Mouse (Mus musculus): ENCODE measurements at regions not wholly inside any gene's neighbourhood (a gene's known extent, or its start where the extent isn't known, plus 50 kb on each side); places are given as distances from the start of the nearest gene placed in this dataset.

GRCm38 (mm10) chr14:36651053-36651735, 317.4 kb downstream of the Ccser2 start:
- Histone ChIP-seq H3K9me3 (replicated peaks; ENCODE audit: control insufficient read depth, low read length) (no peaks in the 10 kb centered on the region), H3K9ac (replicated peaks; ENCODE audit: low read depth, low read length) (no peak overlapping the region), H3K27me3 (ENCODE audit: control insufficient read depth, insufficient read depth, low read length) (no peaks in the 10 kb centered on the region), H3K4me1 (ENCODE audit: control insufficient read depth, insufficient read depth) (peaks cover 28% of the 10 kb centered on the region), H3K27ac (ENCODE audit: low read depth) (peak overlapping the region; percentile 53), H3K36me3 (replicated peaks; ENCODE audit: control insufficient read depth, insufficient read depth, low read length) (no peaks in the 10 kb centered on the region), H3K4me2 (ENCODE audit: low read depth, low read length) (no peak overlapping the region), H3K4me3 (ENCODE audit: low read depth, low read length) (no peak overlapping the region)
- 23% methylated on average over 6 of the region's 6 CpGs for WGBS
- TF ChIP-seq EP300 (IDR thresholded peaks at IDR 0.05; ENCODE audit: low read depth) = peak; percentile 73; the same call in 1 of the 2 replicates
- no peak for TF ChIP-seq CTCF (IDR thresholded peaks at IDR 0.05; ENCODE audit: low read depth)
- DNase-seq (ENCODE audit: low spot score) = peak; percentile 78
- peak; percentile 92 for ATAC-seq (ENCODE audit: insufficient read depth, low read depth)

GRCm38 (mm10) chr14:36646649-36647048, 321.9 kb downstream of the Ccser2 start:
- Histone ChIP-seq H3K9ac (replicated peaks; ENCODE audit: low read depth, low read length) (no peak overlapping the region), H3K27me3 (ENCODE audit: control insufficient read depth, insufficient read depth, low read length) (no peaks in the 10 kb centered on the region), H3K9me3 (replicated peaks; ENCODE audit: control insufficient read depth, low read length) (no peaks in the 10 kb centered on the region), H3K27ac (ENCODE audit: low read depth) (no peak overlapping the region), H3K4me3 (ENCODE audit: low read depth, low read length) (no peak overlapping the region), H3K4me1 (ENCODE audit: control insufficient read depth, insufficient read depth) (peaks cover 9% of the 10 kb centered on the region), H3K4me2 (ENCODE audit: low read depth, low read length) (no peak overlapping the region), H3K36me3 (replicated peaks; ENCODE audit: control insufficient read depth, insufficient read depth, low read length) (no peaks in the 10 kb centered on the region)
- TF ChIP-seq EP300 (IDR thresholded peaks at IDR 0.05; ENCODE audit: low read depth) (no peak), CTCF (IDR thresholded peaks at IDR 0.05; ENCODE audit: low read depth) (no peak)
- WGBS = 70% methylated on average over 3 of the region's 3 CpGs
- DNase-seq (ENCODE audit: low spot score) (no peak), ATAC-seq (ENCODE audit: insufficient read depth, low read depth) (no peak)

- H3K27ac ChIP-seq (ENCODE audit: low read depth) = no peak overlapping the region
Observed at GRCm38 (mm10) chr14:36646237-36646636, 322.3 kb downstream of the Ccser2 start.

GRCm38 (mm10) chr14:36624822-36625221, 343.8 kb downstream of the Ccser2 start:
- no peak for DNase-seq (ENCODE audit: low spot score)
- no peaks in the 10 kb centered on the region for H3K36me3 ChIP-seq (replicated peaks; ENCODE audit: control insufficient read depth, insufficient read depth, low read length)
- no peaks in the 10 kb centered on the region for H3K4me1 ChIP-seq (ENCODE audit: control insufficient read depth, insufficient read depth)
- H3K27me3 ChIP-seq (ENCODE audit: control insufficient read depth, insufficient read depth, low read length) = no peaks in the 10 kb centered on the region
- TF ChIP-seq EP300 (IDR thresholded peaks at IDR 0.05; ENCODE audit: low read depth) (no peak), CTCF (IDR thresholded peaks at IDR 0.05; ENCODE audit: low read depth) (no peak)
- H3K9me3 ChIP-seq (replicated peaks; ENCODE audit: control insufficient read depth, low read length) = no peaks in the 10 kb centered on the region
- H3K27ac ChIP-seq (ENCODE audit: low read depth) = no peak overlapping the region
- H3K4me2 ChIP-seq (ENCODE audit: low read depth, low read length) = no peak overlapping the region
- H3K4me3 ChIP-seq (ENCODE audit: low read depth, low read length) = no peak overlapping the region
- no peak for ATAC-seq (ENCODE audit: insufficient read depth, low read depth)
- no peak overlapping the region for H3K9ac ChIP-seq (replicated peaks; ENCODE audit: low read depth, low read length)

More at GRCm38 (mm10) chr14:36646237-36646636, 322.3 kb downstream of the Ccser2 start:
- no peak for TF ChIP-seq CTCF (IDR thresholded peaks at IDR 0.05; ENCODE audit: low read depth)
- no peak for TF ChIP-seq EP300 (IDR thresholded peaks at IDR 0.05; ENCODE audit: low read depth)
- Histone ChIP-seq H3K4me2 (ENCODE audit: low read depth, low read length) (no peak overlapping the region), H3K36me3 (replicated peaks; ENCODE audit: control insufficient read depth, insufficient read depth, low read length) (no peaks in the 10 kb centered on the region), H3K27me3 (ENCODE audit: control insufficient read depth, insufficient read depth, low read length) (no peaks in the 10 kb centered on the region), H3K9ac (replicated peaks; ENCODE audit: low read depth, low read length) (no peak overlapping the region), H3K9me3 (replicated peaks; ENCODE audit: control insufficient read depth, low read length) (no peaks in the 10 kb centered on the region), H3K4me3 (ENCODE audit: low read depth, low read length) (no peak overlapping the region), H3K4me1 (ENCODE audit: control insufficient read depth, insufficient read depth) (peaks cover 6% of the 10 kb centered on the region; the same call in 1 of the 2 replicates)
- ATAC-seq (ENCODE audit: insufficient read depth, low read depth) = no peak
- DNase-seq (ENCODE audit: low spot score) = no peak

GRCm38 (mm10) chr14:36624134-36624533, 344.4 kb downstream of the Ccser2 start:
- 76% methylated on average over 1 of the region's 1 CpGs for WGBS

GRCm38 (mm10) chr14:36623036-36623435, 345.5 kb downstream of the Ccser2 start:
- Histone ChIP-seq H3K4me3 (ENCODE audit: low read depth, low read length) (no peak overlapping the region), H3K9me3 (replicated peaks; ENCODE audit: control insufficient read depth, low read length) (no peaks in the 10 kb centered on the region), H3K27ac (ENCODE audit: low read depth) (no peak overlapping the region), H3K4me1 (ENCODE audit: control insufficient read depth, insufficient read depth) (no peaks in the 10 kb centered on the region), H3K4me2 (ENCODE audit: low read depth, low read length) (no peak overlapping the region), H3K9ac (replicated peaks; ENCODE audit: low read depth, low read length) (no peak overlapping the region), H3K27me3 (ENCODE audit: control insufficient read depth, insufficient read depth, low read length) (no peaks in the 10 kb centered on the region), H3K36me3 (replicated peaks; ENCODE audit: control insufficient read depth, insufficient read depth, low read length) (no peaks in the 10 kb centered on the region)
- WGBS = 80% methylated on average over 1 of the region's 1 CpGs
- DNase-seq (ENCODE audit: low spot score) = no peak
- ATAC-seq (ENCODE audit: insufficient read depth, low read depth) = no peak
- TF ChIP-seq EP300 (IDR thresholded peaks at IDR 0.05; ENCODE audit: low read depth) (no peak), CTCF (IDR thresholded peaks at IDR 0.05; ENCODE audit: low read depth) (no peak)

More at GRCm38 (mm10) chr14:36624134-36624533, 344.4 kb downstream of the Ccser2 start:
- Histone ChIP-seq H3K36me3 (replicated peaks; ENCODE audit: control insufficient read depth, insufficient read depth, low read length) (no peaks in the 10 kb centered on the region), H3K27ac (ENCODE audit: low read depth) (no peak overlapping the region), H3K4me1 (ENCODE audit: control insufficient read depth, insufficient read depth) (no peaks in the 10 kb centered on the region), H3K27me3 (ENCODE audit: control insufficient read depth, insufficient read depth, low read length) (no peaks in the 10 kb centered on the region), H3K4me3 (ENCODE audit: low read depth, low read length) (no peak overlapping the region), H3K9me3 (replicated peaks; ENCODE audit: control insufficient read depth, low read length) (no peaks in the 10 kb centered on the region), H3K4me2 (ENCODE audit: low read depth, low read length) (no peak overlapping the region), H3K9ac (replicated peaks; ENCODE audit: low read depth, low read length) (no peak overlapping the region)
- no peak for ATAC-seq (ENCODE audit: insufficient read depth, low read depth)
- no peak for TF ChIP-seq EP300 (IDR thresholded peaks at IDR 0.05; ENCODE audit: low read depth)
- no peak for TF ChIP-seq CTCF (IDR thresholded peaks at IDR 0.05; ENCODE audit: low read depth)
- no peak for DNase-seq (ENCODE audit: low spot score)
